In the genomic region with DNA sequence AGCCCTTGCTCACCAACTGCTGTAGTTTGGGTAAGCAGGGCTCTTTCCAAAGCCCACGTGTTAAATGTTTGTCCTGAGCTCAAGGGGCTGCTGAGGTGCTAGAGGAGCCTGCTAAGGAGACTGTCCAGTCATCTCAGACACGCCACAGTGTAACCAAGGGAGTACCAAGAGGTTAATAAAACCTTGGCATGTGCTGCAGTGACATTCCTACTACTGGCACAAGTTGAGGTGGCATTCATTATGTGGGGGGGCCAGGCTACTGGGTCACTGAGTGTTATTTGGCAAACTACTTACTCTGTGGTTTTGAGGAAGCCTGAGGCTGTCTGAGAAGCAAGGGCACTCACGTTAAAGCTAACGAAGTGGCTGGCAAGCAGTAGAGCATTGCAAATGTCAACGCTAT, we compare ENCODE assay signal across 23 mouse cellular contexts. TPM values are rescaled to one million over a fixed set of nuclear protein-coding genes. Genes with fewer than 3 reads are reported as not detected.
A peak's percentile ranks its signal among the peaks of the same experiment; 100 is the strongest.
DNase-seq lines count a peak whose midpoint lies in the region; TF ChIP-seq lines count a peak whose summit lies in the region.
"Had no signal": no experiment of that assay in that cellular context is flagged by ENCODE, and none has a peak within 500 bp of the region (broad histone marks: within the 10 kb centered on the region; RNA-seq: fewer than 3 reads in every experiment).

No protein-coding gene starts in this region.

- DNase-seq in adrenal gland, postnatal 10 days = peak; percentile 41
- DNase-seq in adrenal gland, postnatal 25 days = no peak
- DNase-seq in 3134 (ENCODE audit: extremely low read depth, insufficient read length, low spot score) = peak; percentile 45
- DNase-seq in adipocyte (ENCODE audit: low spot score) = peak; percentile 8
- peak; percentile 47 for DNase-seq in lung, postnatal 10 days
- DNase-seq in testis, postnatal 14 days (ENCODE audit: low spot score) = no peak
- DNase-seq in heart, postnatal 4 days = no peak
- DNase-seq in layer of hippocampus, adult 2 months (ENCODE audit: low spot score in 2 of 2) = no peak
- DNase-seq: gastrocnemius, postnatal 14 days; kidney, adult 9 months; kidney, postnatal 10 days; retina, postnatal 1 day; right cerebral cortex, postnatal 14 days; thymus, postnatal 14 days had no signal

- H3K27ac ChIP-seq in layer of hippocampus, adult 2 months = no peak overlapping the region
- H3K27ac ChIP-seq: embryonic facial prominence, embryonic 13.5 days; heart, embryonic 15.5 days; hindbrain, embryonic 12.5 days; limb, embryonic 13.5 days; midbrain, embryonic 15.5 days; neural tube, embryonic 15.5 days; stomach, embryonic 15.5 days had no signal

- no peak for TF ChIP-seq CTCF in layer of hippocampus, adult 2 months (conservative IDR thresholded peaks at IDR 0.05)

- no peak overlapping the region for H3K4me3 ChIP-seq in layer of hippocampus, adult 2 months
- H3K4me3 ChIP-seq: embryonic facial prominence, embryonic 13.5 days; heart, embryonic 15.5 days; hindbrain, embryonic 12.5 days; limb, embryonic 13.5 days; midbrain, embryonic 15.5 days; neural tube, embryonic 15.5 days; stomach, embryonic 15.5 days had no signal

RNA-seq across cellular contexts. Expression of a gene that starts 16.0 kb away (rescaled TPM):
- total RNA-seq in adrenal gland, postnatal 10 days (2021) = 1,000 to 10,000 TPM; 1,052 to 1,140 TPM
- total RNA-seq in adrenal gland, postnatal 25 days (2021) = 1,604 and 1,988 TPM in 2 replicates
- total RNA-seq in heart, postnatal 4 days (2021) = under 1 TPM in 1 of 2 experiments, not detected in 1; 0.18 TPM
- 100 to 1,000 TPM; 123 to 124 TPM for total RNA-seq in layer of hippocampus, adult 2 months (2021)
- total RNA-seq: gastrocnemius, postnatal 14 days; granulocyte monocyte progenitor cell, adult 5-6 weeks; heart, postnatal 25 days had no signal

Comparison
In these comparisons a context has a peak if more than half of its experiments do, and no peak if none do; other contexts are left out.
1. DNase-seq: peak in adrenal gland, postnatal 10 days (single experiment), 3134 (single experiment), adipocyte (single experiment) and lung, postnatal 10 days (single experiment); none in adrenal gland, postnatal 25 days (single experiment), testis, postnatal 14 days (single experiment), heart, postnatal 4 days (single experiment) and layer of hippocampus, adult 2 months (0 of 2).
2. RNA of a gene that starts 16.0 kb away (total RNA-seq): 1,604 to 1,988 TPM in adrenal gland, postnatal 25 days, 1,052 to 1,140 TPM in adrenal gland, postnatal 10 days and 123 to 124 TPM in layer of hippocampus, adult 2 months; 0.18 TPM in heart, postnatal 4 days; every median in the first group is over 100 times any median in the second.